Mouse (Mus musculus) bone marrow, adult 2 months (tissue): ENCODE results near the gene C1qtnf7. TPM values are rescaled to one million over a fixed set of nuclear protein-coding genes. Genes with fewer than 3 reads are reported as not detected.

ENCODE experiments used
- H3K27ac ChIP-seq: fragments of 200-500 bp; 2 replicates; pipeline ENCODE4 v1.5.1; 2012; ENCODE audit warnings: low read depth, mild to moderate bottlenecking, control low read depth, inconsistent platforms, low read length; ENCODE audit not compliant: control insufficient read depth, poor library complexity, insufficient read depth
- H3K4me1 ChIP-seq: fragments of 200-500 bp; 2 replicates; pipeline ENCODE4 v1.6.1; 2011; ENCODE audit warnings: low read length; ENCODE audit not compliant: control insufficient read depth, insufficient read depth
- H3K4me3 ChIP-seq: fragments of 200-500 bp; replicated peaks from 2 replicates; pipeline ENCODE3; 2011; ENCODE audit warnings: mild to moderate bottlenecking, low read depth, low read length, control low read depth; ENCODE audit not compliant: control insufficient read depth
- CTCF ChIP-seq: fragments of 200-500 bp; IDR thresholded peaks from 2 replicates; pipeline ENCODE4 v1.5.1; 2011; ENCODE audit warnings: low read length, control low read depth; ENCODE audit not compliant: control insufficient read depth, insufficient read depth
- POLR2A ChIP-seq: fragments of 200-500 bp; IDR thresholded peaks from 2 replicates; pipeline ENCODE4 v1.6.1; 2011; ENCODE audit warnings: low read depth, mild to moderate bottlenecking, control low read depth, low read length, borderline replicate concordance; ENCODE audit not compliant: control insufficient read depth
- WGBS: fragments of 180-500 bp; shearing (Covaris S2); methylation state at CpG from one replicate; pipeline ENCODE4 v1.1.7; 2018; 5-methylcytosine and 5-hydroxymethylcytosine counted together
- polyA plus RNA-seq: library from polyadenylated mRNA; stranded (reverse); fragments of >200 nt; gene quantifications from 2 replicates; pipeline ENCODE4 v1.2.4, GENCODE M21; 2011; ENCODE audit warnings: low replicate concordance; ENCODE audit not compliant: missing spikeins, insufficient read depth, insufficient read length

Gene C1qtnf7
- polyA plus RNA-seq, 1 experiment: not detected

- TF ChIP-seq CTCF (no peak), POLR2A (no peak)
- Histone ChIP-seq H3K27ac (no peak overlapping the region), H3K4me3 (no peak overlapping the region), H3K4me1 (no peaks in the 10 kb centered on the region)
- 75% methylated on average over 3 of the region's 3 CpGs for WGBS
Measured at GRCm38 (mm10) chr5:43608073-43608472, 92.7 kb downstream of the C1qtnf7 start.

GRCm38 (mm10) chr5:43609760-43610159 is 94.4 kb downstream of the C1qtnf7 start:
- Histone ChIP-seq H3K4me3 (no peak overlapping the region), H3K27ac (no peak overlapping the region), H3K4me1 (no peaks in the 10 kb centered on the region)
- WGBS: 83% methylated on average over 1 of the region's 1 CpGs
- TF ChIP-seq CTCF: no peak
- no peak for TF ChIP-seq POLR2A

GRCm38 (mm10) chr5:43621575-43622299 is 106.4 kb downstream of the C1qtnf7 start:
- no peaks in the 10 kb centered on the region for H3K4me1 ChIP-seq
- no peak overlapping the region for H3K4me3 ChIP-seq
- TF ChIP-seq POLR2A (no peak), CTCF (no peak)
- H3K27ac ChIP-seq: no peak overlapping the region
- 66% methylated on average over 7 of the region's 7 CpGs for WGBS

- 66% methylated on average over 4 of the region's 4 CpGs for WGBS
- Histone ChIP-seq H3K4me3 (no peak overlapping the region), H3K27ac (no peak overlapping the region), H3K4me1 (no peaks in the 10 kb centered on the region)
- TF ChIP-seq POLR2A: no peak
- TF ChIP-seq CTCF: no peak
Measured at GRCm38 (mm10) chr5:43625407-43625806, 110.1 kb downstream of the C1qtnf7 start.

- Histone ChIP-seq H3K4me3 (no peak overlapping the region), H3K27ac (no peak overlapping the region), H3K4me1 (no peaks in the 10 kb centered on the region)
- 72% methylated on average over 5 of the region's 5 CpGs for whole genome bisulfite sequencing
- no peak for TF ChIP-seq POLR2A
- TF ChIP-seq CTCF: no peak
Measured at GRCm38 (mm10) chr5:43634071-43634601, 118.8 kb downstream of the C1qtnf7 start.

GRCm38 (mm10) chr5:43634602-43635081 is 119.3 kb downstream of the C1qtnf7 start:
- TF ChIP-seq POLR2A: no peak
- no peak for TF ChIP-seq CTCF
- 26% methylated on average over 9 of the region's 9 CpGs for WGBS
- no peak overlapping the region for H3K4me3 ChIP-seq
- H3K4me1 ChIP-seq: no peaks in the 10 kb centered on the region
- H3K27ac ChIP-seq: no peak overlapping the region

- WGBS: 82% methylated on average over 4 of the region's 4 CpGs
- no peak overlapping the region for H3K4me3 ChIP-seq
- no peak overlapping the region for H3K27ac ChIP-seq
- no peaks in the 10 kb centered on the region for H3K4me1 ChIP-seq
- no peak for TF ChIP-seq POLR2A
- TF ChIP-seq CTCF: no peak
Measured at GRCm38 (mm10) chr5:43645020-43645419, 129.7 kb downstream of the C1qtnf7 start.

- WGBS: 81% methylated on average over 12 of the region's 12 CpGs
- H3K4me1 ChIP-seq: no peaks in the 10 kb centered on the region
- TF ChIP-seq CTCF (no peak), POLR2A (no peak)
- H3K27ac ChIP-seq: no peak overlapping the region
- no peak overlapping the region for H3K4me3 ChIP-seq
Measured at GRCm38 (mm10) chr5:43647098-43647774, 131.9 kb downstream of the C1qtnf7 start.

GRCm38 (mm10) chr5:43661498-43661897 is 146.2 kb downstream of the C1qtnf7 start:
- no peak overlapping the region for H3K4me3 ChIP-seq
- 87% methylated on average over 3 of the region's 3 CpGs for WGBS
- TF ChIP-seq POLR2A (no peak), CTCF (no peak)
- H3K27ac ChIP-seq: no peak overlapping the region
- no peaks in the 10 kb centered on the region for H3K4me1 ChIP-seq
